Mouse (Mus musculus): ENCODE measurements around the gene Cfap157. TPM values are rescaled to one million over a fixed set of nuclear protein-coding genes. Genes with fewer than 3 reads are reported as not detected.

Gene Cfap157
- polyA plus RNA-seq (2015; fragmentation: Nextera tagmentation; extraction: Ambion mirVana), result 0.45 and 0.48 TPM in 2 replicates

DNA sequence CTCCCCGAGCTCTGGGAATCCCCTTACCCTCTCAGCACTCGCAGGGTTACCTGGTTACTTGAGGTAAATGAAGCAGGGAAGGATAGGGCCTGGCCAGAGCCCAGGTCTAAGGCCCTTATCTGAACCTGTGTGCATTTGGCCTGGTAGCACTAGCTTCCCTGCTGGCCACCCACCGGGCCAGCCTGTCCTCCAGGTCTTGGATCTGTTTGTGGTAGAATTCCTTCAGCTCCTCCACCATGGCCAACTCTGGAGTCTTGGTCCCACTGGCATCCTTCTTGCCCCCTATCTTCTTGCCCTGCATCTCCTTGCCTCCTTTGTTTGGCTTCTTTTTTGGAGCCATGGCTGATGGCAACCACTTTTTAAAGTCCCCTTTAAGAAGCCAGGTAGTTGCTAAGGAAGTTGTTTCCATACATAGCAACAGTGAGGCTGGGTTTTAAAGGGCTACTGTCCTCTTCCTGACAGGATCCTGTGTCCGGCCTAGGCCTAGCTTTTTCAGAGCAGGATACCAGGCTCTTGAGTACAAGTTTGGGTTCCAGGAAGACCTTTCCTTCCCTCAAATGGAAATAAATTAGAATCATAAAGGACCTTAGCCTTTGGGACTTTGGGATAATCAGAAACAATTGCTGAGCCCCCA lies at the start of gene Cfap157:
TSS of gene Cfap157 (minus strand) at position 381 of the 634 bp plus-strand sequence.
- no peak within 1 kb of the TSS for H3K4me2 ChIP-seq (ENCODE audit: low read length)
- H3K4me1 ChIP-seq (replicated peaks; ENCODE audit: insufficient read depth, low read length), result no peaks in the 10 kb centered on the region
- no peak for TF ChIP-seq CTCF (IDR thresholded peaks at IDR 0.05; ENCODE audit: low read depth)
- 56% methylated on average over 4 of the region's 4 CpGs for WGBS
- peak within 1 kb of the TSS; percentile 40; the same call in 1 of the 2 replicates for H3K9ac ChIP-seq (ENCODE audit: low read depth, low read length)
- ATAC-seq (replicated peaks; ENCODE audit: low FRiP score, low read depth) (no peak), DNase-seq (ENCODE audit: low spot score) (peak; percentile 79)
- no peaks in the 10 kb centered on the region for H3K9me3 ChIP-seq (replicated peaks; ENCODE audit: low read length)
- no peak within 1 kb of the TSS for H3K4me3 ChIP-seq (replicated peaks; ENCODE audit: low read depth, low read length)
- no peaks in the 10 kb centered on the region for H3K27me3 ChIP-seq (ENCODE audit: insufficient read depth, low read length)
- H3K27ac ChIP-seq, result no peak within 1 kb of the TSS
- no peaks in the 10 kb centered on the region for H3K36me3 ChIP-seq (ENCODE audit: insufficient read depth, low read length)

DNA sequence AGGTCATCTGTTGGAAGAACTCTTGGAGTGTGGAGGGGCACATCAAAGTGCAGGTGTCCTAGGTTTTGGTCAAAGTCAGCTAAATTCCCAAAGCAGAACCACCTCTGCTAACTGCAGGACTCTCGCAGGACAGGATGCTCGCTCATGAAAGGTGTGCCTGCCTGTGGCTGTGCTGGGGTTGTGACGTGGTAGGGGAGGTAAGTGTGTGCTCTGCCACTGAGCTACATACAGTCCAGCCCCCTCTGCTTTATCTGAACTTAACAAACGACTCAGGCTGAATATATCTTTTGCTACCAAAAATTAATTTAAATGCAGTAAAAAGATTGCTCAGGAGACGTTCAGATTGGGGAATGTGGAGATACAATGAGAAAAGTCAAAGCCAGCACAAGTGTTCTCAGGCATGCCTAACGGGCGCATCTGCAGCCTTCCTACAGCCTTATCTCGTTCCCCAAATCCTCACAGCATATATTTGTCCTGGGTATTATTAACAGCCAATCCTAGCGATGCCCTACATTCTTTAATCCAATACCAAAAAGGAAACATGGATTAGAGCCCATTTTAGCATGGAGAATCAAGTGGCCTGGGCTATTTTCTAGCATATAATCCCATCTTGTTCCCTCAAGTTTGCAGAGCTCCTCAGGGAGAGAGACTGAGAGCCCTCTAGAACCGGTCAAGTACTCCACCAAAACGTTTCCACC lies 44.9 kb upstream of the Cfap157 start:
- no peaks in the 10 kb centered on the region for H3K9me3 ChIP-seq (replicated peaks; ENCODE audit: low read length)
- whole genome bisulfite sequencing, result 80% methylated on average over 11 of the region's 11 CpGs
- no peak for DNase-seq (ENCODE audit: low spot score)

DNA sequence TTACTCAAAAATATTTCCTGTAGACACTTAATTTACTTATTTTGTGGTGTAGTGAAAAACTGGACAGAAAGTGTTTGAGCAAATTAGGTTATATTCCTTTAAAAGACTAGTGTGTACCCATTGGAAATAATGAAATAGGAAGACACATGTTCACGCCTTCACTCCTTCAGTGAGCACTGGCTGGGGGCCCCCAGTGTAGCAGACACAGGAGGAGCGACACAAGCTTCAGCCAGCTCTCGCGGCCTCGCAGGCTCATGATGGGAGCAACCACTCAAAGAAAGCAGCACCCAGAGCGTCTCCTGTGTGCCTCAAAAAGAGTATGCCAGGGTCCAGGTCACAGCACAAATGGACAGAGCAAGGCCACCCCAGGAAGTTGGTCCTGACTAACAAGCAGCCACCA lies 41.6 kb upstream of the Cfap157 start:
- 80% methylated on average over 6 of the region's 6 CpGs for WGBS
- Histone ChIP-seq H3K27me3 (ENCODE audit: insufficient read depth, low read length) (no peaks in the 10 kb centered on the region), H3K4me1 (replicated peaks; ENCODE audit: insufficient read depth, low read length) (0 out of 2 replicates have a peak, but pooled peaks cover 8% of the 10 kb centered on the region), H3K36me3 (ENCODE audit: insufficient read depth, low read length) (no peaks in the 10 kb centered on the region), H3K9ac (ENCODE audit: low read depth, low read length) (no peak overlapping the region), H3K27ac (0 out of 2 replicates have a peak overlapping the region, but pooled peaks have one; percentile 47), H3K9me3 (replicated peaks; ENCODE audit: low read length) (no peaks in the 10 kb centered on the region), H3K4me3 (replicated peaks; ENCODE audit: low read depth, low read length) (no peak overlapping the region), H3K4me2 (ENCODE audit: low read length) (no peak overlapping the region)
- TF ChIP-seq CTCF (IDR thresholded peaks at IDR 0.05; ENCODE audit: low read depth), result no peak
- ATAC-seq (replicated peaks; ENCODE audit: low FRiP score, low read depth), result no peak
- no peak for DNase-seq (ENCODE audit: low spot score)

More for the DNA sequence above, 44.9 kb upstream of the Cfap157 start:
- no peak overlapping the region for H3K4me3 ChIP-seq (replicated peaks; ENCODE audit: low read depth, low read length)
- H3K4me2 ChIP-seq (ENCODE audit: low read length), result no peak overlapping the region
- H3K36me3 ChIP-seq (ENCODE audit: insufficient read depth, low read length), result no peaks in the 10 kb centered on the region
- TF ChIP-seq CTCF (IDR thresholded peaks at IDR 0.05; ENCODE audit: low read depth), result no peak
- no peak for ATAC-seq (replicated peaks; ENCODE audit: low FRiP score, low read depth)
- 0 out of 2 replicates have a peak, but pooled peaks cover 5% of the 10 kb centered on the region for H3K4me1 ChIP-seq (replicated peaks; ENCODE audit: insufficient read depth, low read length)
- no peak overlapping the region for H3K27ac ChIP-seq
- no peak overlapping the region for H3K9ac ChIP-seq (ENCODE audit: low read depth, low read length)
- H3K27me3 ChIP-seq (ENCODE audit: insufficient read depth, low read length), result no peaks in the 10 kb centered on the region

DNA sequence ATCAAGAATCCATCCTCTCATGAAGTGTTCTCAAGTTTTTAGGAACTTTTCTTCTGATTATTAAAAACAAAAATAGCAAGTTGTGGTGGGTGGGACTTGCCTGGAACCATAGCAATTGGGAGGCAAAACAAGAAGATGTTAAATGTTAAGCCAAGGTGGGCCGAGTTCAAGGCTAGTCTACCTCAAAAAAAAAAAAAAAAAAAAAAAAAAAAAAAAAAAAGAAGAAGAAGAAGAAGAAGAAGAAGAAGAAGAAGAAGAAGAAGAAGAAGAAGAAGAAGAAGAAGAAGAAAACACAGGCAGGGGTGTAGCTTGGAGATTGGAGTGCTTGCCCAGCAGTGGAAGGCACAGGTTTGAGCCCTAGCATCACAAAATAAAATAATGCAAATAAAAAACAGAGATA lies 40.5 kb upstream of the Cfap157 start:
- WGBS, result 64% methylated on average over 1 of the region's 1 CpGs
- Histone ChIP-seq H3K9ac (ENCODE audit: low read depth, low read length) (no peak overlapping the region), H3K27ac (no peak overlapping the region; the same call in 1 of the 2 replicates), H3K4me1 (replicated peaks; ENCODE audit: insufficient read depth, low read length) (0 out of 2 replicates have a peak, but pooled peaks cover 8% of the 10 kb centered on the region), H3K27me3 (ENCODE audit: insufficient read depth, low read length) (no peaks in the 10 kb centered on the region), H3K36me3 (ENCODE audit: insufficient read depth, low read length) (no peaks in the 10 kb centered on the region), H3K9me3 (replicated peaks; ENCODE audit: low read length) (no peaks in the 10 kb centered on the region), H3K4me3 (replicated peaks; ENCODE audit: low read depth, low read length) (no peak overlapping the region), H3K4me2 (ENCODE audit: low read length) (no peak overlapping the region)
- TF ChIP-seq CTCF (IDR thresholded peaks at IDR 0.05; ENCODE audit: low read depth), result no peak
- ATAC-seq (replicated peaks; ENCODE audit: low FRiP score, low read depth) (no peak), DNase-seq (ENCODE audit: low spot score) (no peak)

DNA sequence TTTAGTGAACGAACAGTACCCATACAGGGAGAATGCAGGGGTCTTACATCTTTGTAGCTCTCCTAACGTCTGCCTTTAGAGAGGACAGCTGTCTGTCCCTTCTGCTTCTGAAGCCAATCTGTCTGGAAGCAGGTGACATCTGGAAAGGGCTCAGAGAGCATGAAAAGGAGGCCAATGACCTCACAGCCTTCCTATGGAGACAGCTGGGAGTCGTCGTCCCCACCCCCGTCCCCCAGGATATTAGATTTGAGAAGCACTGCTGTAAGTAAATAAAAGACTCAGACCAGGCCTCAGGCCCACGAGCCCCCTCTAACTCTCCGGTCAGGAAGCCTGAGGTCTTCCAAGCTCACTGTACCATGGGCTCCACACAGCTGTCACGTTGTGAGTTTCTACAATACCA lies 40.0 kb upstream of the Cfap157 start:
- Histone ChIP-seq H3K9ac (ENCODE audit: low read depth, low read length) (no peak overlapping the region), H3K27me3 (ENCODE audit: insufficient read depth, low read length) (no peaks in the 10 kb centered on the region), H3K4me1 (replicated peaks; ENCODE audit: insufficient read depth, low read length) (0 out of 2 replicates have a peak, but pooled peaks cover 8% of the 10 kb centered on the region), H3K4me2 (ENCODE audit: low read length) (no peak overlapping the region), H3K9me3 (replicated peaks; ENCODE audit: low read length) (no peaks in the 10 kb centered on the region), H3K4me3 (replicated peaks; ENCODE audit: low read depth, low read length) (no peak overlapping the region), H3K27ac (no peak overlapping the region; the same call in 1 of the 2 replicates), H3K36me3 (ENCODE audit: insufficient read depth, low read length) (no peaks in the 10 kb centered on the region)
- peak; percentile 54 for DNase-seq (ENCODE audit: low spot score)
- ATAC-seq (replicated peaks; ENCODE audit: low FRiP score, low read depth), result no peak
- WGBS, result 25% methylated on average over 8 of the region's 8 CpGs
- no peak for TF ChIP-seq CTCF (IDR thresholded peaks at IDR 0.05; ENCODE audit: low read depth)

DNA sequence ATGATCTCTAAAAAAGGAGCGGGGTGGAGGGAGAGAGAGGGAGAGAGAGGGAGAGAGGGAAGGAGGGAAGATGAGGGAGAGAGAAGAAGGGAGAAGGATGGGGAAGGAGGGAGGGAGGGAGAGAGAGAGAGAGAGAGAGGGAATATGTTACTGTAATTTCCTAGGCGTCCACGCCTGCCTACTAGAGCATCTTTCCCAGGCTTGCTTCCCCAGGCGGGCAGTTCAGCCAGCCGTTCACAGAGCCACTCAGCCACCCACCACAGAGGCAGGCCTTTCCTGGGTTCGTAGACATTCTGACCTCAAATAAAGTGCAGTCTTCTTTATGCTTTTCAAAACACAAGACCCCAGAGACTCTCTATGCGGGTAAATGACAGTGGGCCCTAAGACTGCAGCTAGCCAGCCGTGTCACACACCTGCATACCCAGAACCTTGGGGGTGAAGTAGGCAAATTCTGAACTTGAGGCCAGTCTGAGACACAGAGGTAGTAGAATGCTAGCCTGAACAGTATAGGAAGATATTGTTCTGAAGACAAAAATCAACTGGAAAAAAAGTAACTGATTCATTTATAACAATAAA lies 39.4 kb upstream of the Cfap157 start:
- WGBS, result 43% methylated on average over 8 of the region's 8 CpGs

More for the DNA sequence above, 39.4 kb upstream of the Cfap157 start:
- no peak for ATAC-seq (replicated peaks; ENCODE audit: low FRiP score, low read depth)
- no peaks in the 10 kb centered on the region for H3K9me3 ChIP-seq (replicated peaks; ENCODE audit: low read length)
- no peak overlapping the region for H3K4me2 ChIP-seq (ENCODE audit: low read length)
- no peak overlapping the region for H3K4me3 ChIP-seq (replicated peaks; ENCODE audit: low read depth, low read length)
- 0 out of 2 replicates have a peak, but pooled peaks cover 8% of the 10 kb centered on the region for H3K4me1 ChIP-seq (replicated peaks; ENCODE audit: insufficient read depth, low read length)
- no peak overlapping the region for H3K9ac ChIP-seq (ENCODE audit: low read depth, low read length)
- no peak for DNase-seq (ENCODE audit: low spot score)
- no peak for TF ChIP-seq CTCF (IDR thresholded peaks at IDR 0.05; ENCODE audit: low read depth)
- H3K27ac ChIP-seq, result no peak overlapping the region
- H3K36me3 ChIP-seq (ENCODE audit: insufficient read depth, low read length), result no peaks in the 10 kb centered on the region
- no peaks in the 10 kb centered on the region for H3K27me3 ChIP-seq (ENCODE audit: insufficient read depth, low read length)

All from kidney, postnatal 0 days (tissue).